Mouse (Mus musculus): Measurements from ENCODE around the gene Fam53b. TPM values are rescaled to one million over a fixed set of nuclear protein-coding genes. Genes with fewer than 3 reads are reported as not detected.
A peak's percentile ranks its signal among the peaks of the same experiment; 100 is the strongest.

The Fam53b gene
- polyA plus RNA-seq, 1 experiment from 2014 or later, result 25.7 TPM

GRCm38 (mm10) chr7:132773011-132773705, 40.5 kb downstream of the Fam53b start:
- Histone ChIP-seq H3K27ac (no peak overlapping the region), H3K36me3 (peaks cover 68% of the 10 kb centered on the region), H3K27me3 (no peaks in the 10 kb centered on the region), H3K4me1 (peaks cover 39% of the 10 kb centered on the region), H3K4me2 (no peak overlapping the region), H3K9ac (no peak overlapping the region), H3K4me3 (no peak overlapping the region), H3K9me3 (no peaks in the 10 kb centered on the region)
- ATAC-seq (ENCODE audit: insufficient number of reproducible peaks, insufficient read depth, low FRiP score, low TSS enrichment, low read depth), result no peak
- 89% methylated on average over 7 of the region's 7 CpGs for WGBS

DNA sequence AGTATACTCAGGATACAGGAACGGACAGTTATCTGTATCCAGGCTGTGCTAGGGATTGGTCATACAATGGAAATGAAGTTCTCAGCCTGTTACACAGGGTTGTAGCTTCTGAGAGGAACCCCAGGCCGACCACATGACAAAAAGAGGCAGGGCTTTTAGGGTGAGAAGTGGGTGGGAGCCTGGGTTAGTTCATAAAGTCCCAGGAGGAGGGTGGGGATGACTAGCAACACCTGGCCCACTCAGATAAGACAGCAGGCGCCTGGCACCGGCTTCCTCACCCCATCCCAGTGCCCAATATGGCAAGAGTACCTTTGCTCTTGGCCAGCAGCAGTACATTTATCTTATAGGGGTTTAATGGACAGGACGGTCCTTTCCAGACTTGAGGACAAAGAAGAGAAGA, 41.2 kb downstream of the Fam53b start:
- Histone ChIP-seq H3K27me3 (no peaks in the 10 kb centered on the region), H3K4me1 (peaks cover 46% of the 10 kb centered on the region), H3K9me3 (no peaks in the 10 kb centered on the region), H3K36me3 (peaks cover 64% of the 10 kb centered on the region), H3K9ac (no peak overlapping the region), H3K4me2 (no peak overlapping the region), H3K27ac (no peak overlapping the region), H3K4me3 (no peak overlapping the region)
- ATAC-seq (ENCODE audit: insufficient number of reproducible peaks, insufficient read depth, low FRiP score, low TSS enrichment, low read depth), result no peak
- WGBS, result 93% methylated on average over 5 of the region's 5 CpGs

GRCm38 (mm10) chr7:132768498-132769344, 45.0 kb downstream of the Fam53b start:
- Histone ChIP-seq H3K9me3 (no peaks in the 10 kb centered on the region), H3K4me3 (no peak overlapping the region), H3K27ac (no peak overlapping the region), H3K4me1 (peaks cover 41% of the 10 kb centered on the region), H3K9ac (no peak overlapping the region), H3K4me2 (no peak overlapping the region), H3K36me3 (peaks cover 42% of the 10 kb centered on the region), H3K27me3 (no peaks in the 10 kb centered on the region)
- 79% methylated on average over 12 of the region's 12 CpGs for WGBS
- ATAC-seq (ENCODE audit: insufficient number of reproducible peaks, insufficient read depth, low FRiP score, low TSS enrichment, low read depth), result no peak

DNA sequence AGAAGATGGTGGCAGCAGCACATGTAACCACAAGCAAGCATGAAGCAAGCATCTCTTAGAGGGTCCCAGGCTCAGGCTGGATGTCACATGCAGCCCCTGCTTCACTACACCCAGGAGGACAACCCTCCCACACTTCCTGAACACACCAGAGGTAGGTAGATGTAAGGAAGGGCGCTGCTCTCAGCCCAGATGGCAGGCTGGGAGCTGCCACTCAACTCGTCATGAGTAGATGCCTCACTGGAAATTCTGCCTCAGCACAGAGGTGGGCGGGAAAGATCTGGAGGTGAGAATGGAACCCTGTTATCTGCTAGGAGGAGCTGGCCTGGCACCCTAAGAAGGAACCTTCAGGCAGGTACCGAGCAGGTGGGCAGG, 45.7 kb downstream of the Fam53b start:
- ATAC-seq (ENCODE audit: insufficient number of reproducible peaks, insufficient read depth, low FRiP score, low TSS enrichment, low read depth), result no peak
- Histone ChIP-seq H3K27ac (peak overlapping the region; percentile 28; the same call in 1 of the 2 replicates), H3K9me3 (no peaks in the 10 kb centered on the region), H3K27me3 (no peaks in the 10 kb centered on the region), H3K36me3 (peaks cover 47% of the 10 kb centered on the region), H3K4me3 (no peak overlapping the region), H3K4me2 (no peak overlapping the region), H3K9ac (no peak overlapping the region), H3K4me1 (peaks cover 41% of the 10 kb centered on the region)
- WGBS, result 77% methylated on average over 4 of the region's 4 CpGs

DNA sequence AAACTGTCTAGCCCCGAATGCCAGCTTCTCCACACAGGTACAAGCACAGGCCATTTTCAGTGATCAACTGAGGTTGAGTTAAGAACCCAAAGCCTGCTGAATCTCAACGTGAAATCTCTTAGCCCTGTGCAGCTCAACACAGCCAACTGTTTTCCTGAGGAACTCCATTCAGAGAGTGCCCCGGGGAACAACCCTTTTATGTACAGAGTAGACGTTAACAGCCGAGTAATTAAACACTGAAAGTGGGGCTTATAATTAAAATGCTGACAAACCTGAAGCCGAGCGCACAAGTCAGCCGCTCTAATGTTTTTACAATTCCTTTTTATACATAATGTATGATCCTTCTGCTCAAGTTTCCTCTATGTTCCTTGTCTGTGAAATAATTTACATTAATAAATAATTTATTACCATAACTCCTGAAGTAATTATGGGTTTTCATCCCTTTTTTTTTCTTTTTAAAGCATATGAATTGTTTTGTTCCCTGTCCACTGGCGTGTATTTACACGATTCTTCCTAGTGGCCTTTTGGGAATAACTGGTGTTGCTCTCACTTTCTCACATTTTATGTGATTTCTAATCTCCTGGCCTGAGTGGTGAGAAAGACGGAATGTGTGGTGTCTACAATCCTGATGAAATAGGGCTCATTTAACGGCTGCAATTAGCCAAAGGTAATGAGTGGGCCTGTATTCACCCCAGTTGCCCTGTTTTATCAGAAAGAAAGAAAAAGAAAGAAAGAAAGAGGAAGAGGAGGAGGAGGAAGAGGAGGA, 46.3 kb downstream of the Fam53b start:
- H3K4me2 ChIP-seq, result 0 out of 2 replicates have a peak overlapping the region, but pooled peaks have one; percentile 14
- no peak overlapping the region for H3K4me3 ChIP-seq
- peaks cover 41% of the 10 kb centered on the region for H3K4me1 ChIP-seq
- no peak overlapping the region for H3K9ac ChIP-seq
- no peaks in the 10 kb centered on the region for H3K9me3 ChIP-seq
- H3K36me3 ChIP-seq, result peaks cover 42% of the 10 kb centered on the region
- H3K27me3 ChIP-seq, result no peaks in the 10 kb centered on the region
- 41% methylated on average over 12 of the region's 12 CpGs for WGBS
- no peak for ATAC-seq (ENCODE audit: insufficient number of reproducible peaks, insufficient read depth, low FRiP score, low TSS enrichment, low read depth)
- peak overlapping the region; percentile 66 for H3K27ac ChIP-seq

GRCm38 (mm10) chr7:132766235-132766871, 47.3 kb downstream of the Fam53b start:
- no peaks in the 10 kb centered on the region for H3K27me3 ChIP-seq
- H3K9me3 ChIP-seq, result no peaks in the 10 kb centered on the region
- H3K4me1 ChIP-seq, result peaks cover 32% of the 10 kb centered on the region
- no peak for ATAC-seq (ENCODE audit: insufficient number of reproducible peaks, insufficient read depth, low FRiP score, low TSS enrichment, low read depth)
- H3K27ac ChIP-seq, result peak overlapping the region; percentile 64; the same call in 1 of the 2 replicates
- peaks cover 42% of the 10 kb centered on the region for H3K36me3 ChIP-seq
- H3K4me2 ChIP-seq, result 0 out of 2 replicates have a peak overlapping the region, but pooled peaks have one; percentile 14
- WGBS, result 70% methylated on average over 11 of the region's 11 CpGs
- H3K4me3 ChIP-seq, result no peak overlapping the region
- no peak overlapping the region for H3K9ac ChIP-seq

GRCm38 (mm10) chr7:132765629-132766186, 48.0 kb downstream of the Fam53b start:
- H3K9ac ChIP-seq, result no peak overlapping the region
- H3K4me1 ChIP-seq, result peaks cover 32% of the 10 kb centered on the region
- ATAC-seq (ENCODE audit: insufficient number of reproducible peaks, insufficient read depth, low FRiP score, low TSS enrichment, low read depth), result no peak
- H3K9me3 ChIP-seq, result no peaks in the 10 kb centered on the region
- WGBS, result 79% methylated on average over 3 of the region's 3 CpGs
- H3K27ac ChIP-seq, result no peak overlapping the region
- H3K36me3 ChIP-seq, result peaks cover 40% of the 10 kb centered on the region
- no peak overlapping the region for H3K4me2 ChIP-seq
- no peaks in the 10 kb centered on the region for H3K27me3 ChIP-seq
- no peak overlapping the region for H3K4me3 ChIP-seq

DNA sequence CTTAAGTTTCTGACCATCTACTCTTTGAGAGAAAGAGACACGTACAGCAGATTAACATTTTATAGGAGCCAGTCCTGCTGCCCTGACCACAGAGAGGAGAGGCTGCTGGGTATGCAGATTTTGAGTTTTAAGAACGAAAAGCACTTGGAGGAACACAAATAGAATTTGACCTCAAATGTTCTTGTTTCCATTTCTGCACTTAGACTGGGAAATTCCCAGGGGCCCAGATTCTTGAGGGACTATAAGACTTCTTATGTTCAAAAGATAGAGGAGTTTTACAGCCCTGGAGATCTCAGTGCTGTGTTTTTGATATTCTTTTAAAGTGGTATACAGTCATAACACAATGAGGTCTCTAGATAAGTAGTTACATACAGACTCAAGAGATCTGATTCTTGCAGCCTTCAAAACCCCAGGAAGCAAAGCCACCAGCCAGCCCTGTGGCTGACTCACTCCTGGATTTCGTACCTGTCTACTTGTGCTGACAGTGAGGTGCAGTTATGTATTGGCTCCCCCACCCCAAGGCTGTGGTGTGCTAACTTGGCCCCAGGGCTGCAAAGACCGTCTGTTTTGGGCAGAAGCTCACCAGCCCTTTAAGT, 48.7 kb downstream of the Fam53b start:
- Histone ChIP-seq H3K4me2 (no peak overlapping the region), H3K9me3 (no peaks in the 10 kb centered on the region)
- no peak for ATAC-seq (ENCODE audit: insufficient number of reproducible peaks, insufficient read depth, low FRiP score, low TSS enrichment, low read depth)

GRCm38 (mm10) chr7:132764314-132764713, 49.4 kb downstream of the Fam53b start:
- Histone ChIP-seq H3K27me3 (no peaks in the 10 kb centered on the region), H3K4me1 (peaks cover 30% of the 10 kb centered on the region), H3K36me3 (peaks cover 33% of the 10 kb centered on the region), H3K9ac (no peak overlapping the region), H3K4me3 (no peak overlapping the region), H3K27ac (no peak overlapping the region), H3K9me3 (no peaks in the 10 kb centered on the region), H3K4me2 (no peak overlapping the region)
- no peak for ATAC-seq (ENCODE audit: insufficient number of reproducible peaks, insufficient read depth, low FRiP score, low TSS enrichment, low read depth)
- WGBS, result 98% methylated on average over 4 of the region's 4 CpGs

More for the DNA sequence above, 48.7 kb downstream of the Fam53b start:
- Histone ChIP-seq H3K9ac (no peak overlapping the region), H3K4me1 (peaks cover 32% of the 10 kb centered on the region), H3K36me3 (peaks cover 33% of the 10 kb centered on the region; the same call in 1 of the 2 replicates), H3K27ac (no peak overlapping the region), H3K27me3 (no peaks in the 10 kb centered on the region), H3K4me3 (no peak overlapping the region)
- WGBS, result 63% methylated on average over 4 of the region's 4 CpGs

GRCm38 (mm10) chr7:132763911-132764310, 49.8 kb downstream of the Fam53b start:
- Histone ChIP-seq H3K9ac (no peak overlapping the region), H3K27me3 (no peaks in the 10 kb centered on the region), H3K4me2 (no peak overlapping the region), H3K4me3 (no peak overlapping the region), H3K9me3 (no peaks in the 10 kb centered on the region), H3K36me3 (peaks cover 33% of the 10 kb centered on the region), H3K27ac (no peak overlapping the region), H3K4me1 (peaks cover 26% of the 10 kb centered on the region)
- no peak for ATAC-seq (ENCODE audit: insufficient number of reproducible peaks, insufficient read depth, low FRiP score, low TSS enrichment, low read depth)
- 90% methylated on average over 5 of the region's 5 CpGs for WGBS

Data from embryonic facial prominence, embryonic 13.5 days (tissue).